Mouse (Mus musculus) cerebellum, adult 2 months (tissue): ENCODE data around the gene Rab4b.

ENCODE experiments used
- CTCF ChIP-seq: fragments of 200-500 bp; IDR thresholded peaks from 2 replicates; pipeline ENCODE4 v1.5.1; 2011; ENCODE audit warnings: low read depth, mild to moderate bottlenecking, control low read depth, low read length, moderate library complexity, borderline replicate concordance; ENCODE audit not compliant: insufficient read depth
- POLR2A ChIP-seq: fragments of 200-500 bp; IDR thresholded peaks from 2 replicates; pipeline ENCODE4 v1.6.1; 2011; ENCODE audit warnings: low read length, control low read depth, borderline replicate concordance; ENCODE audit not compliant: insufficient read depth

GRCm38 (mm10) chr7:27131387-27131786 lies 47.3 kb downstream of the Rab4b start:
- TF ChIP-seq CTCF (no peak), POLR2A (no peak)
